Mouse (Mus musculus) liver, embryonic 15.5 days (tissue): Measurements from ENCODE around the gene Cox6b2. TPM values are rescaled to one million over a fixed set of nuclear protein-coding genes. Genes with fewer than 3 reads are reported as not detected.
"Not testable (repeated sequence)": the region's sequence is repeated elsewhere in the genome, so short reads cannot be mapped to it uniquely, and the experiment has no call there.

Experiments
- ATAC-seq: fragments of 200-750 bp; cut with Nextera tagmentation; 2 replicates; pipeline ENCODE4 v1.8.0; 2017; ENCODE audit warnings: moderate number of reproducible peaks, mild to moderate bottlenecking, moderate library complexity; ENCODE audit not compliant: insufficient read depth
- H3K27ac ChIP-seq: fragments of 300-500 bp; sonication (generic); replicated peaks from 2 replicates; pipeline ENCODE4 v1.5.1; 2015; ENCODE audit warnings: mild to moderate bottlenecking, inconsistent platforms
- H3K27me3 ChIP-seq: fragments of 300-500 bp; sonication (generic); 2 replicates; pipeline ENCODE4 v1.6.1; 2015; ENCODE audit warnings: mild to moderate bottlenecking, inconsistent platforms
- H3K36me3 ChIP-seq: fragments of 300-500 bp; sonication (generic); replicated peaks from 2 replicates; pipeline ENCODE4 v1.6.1; 2015; ENCODE audit warnings: moderate library complexity, mild to moderate bottlenecking, inconsistent platforms
- H3K4me1 ChIP-seq: fragments of 300-500 bp; sonication (generic); replicated peaks from 2 replicates; pipeline ENCODE4 v1.6.1; 2015; ENCODE audit warnings: inconsistent platforms
- H3K4me2 ChIP-seq: fragments of 300-500 bp; sonication (generic); 2 replicates; pipeline ENCODE4 v1.6.1; 2015; ENCODE audit warnings: moderate library complexity, mild to moderate bottlenecking, inconsistent platforms
- H3K4me3 ChIP-seq: fragments of 300-500 bp; sonication (generic); replicated peaks from 2 replicates; pipeline ENCODE4 v1.5.1; 2015; ENCODE audit warnings: mild to moderate bottlenecking, inconsistent platforms
- H3K9ac ChIP-seq: fragments of 300-500 bp; sonication (generic); 2 replicates; pipeline ENCODE4 v1.6.1; 2015; ENCODE audit warnings: moderate library complexity, mild to moderate bottlenecking, inconsistent platforms
- H3K9me3 ChIP-seq: fragments of 300-500 bp; sonication (generic); replicated peaks from 2 replicates; pipeline ENCODE4 v1.6.1; 2016; ENCODE audit warnings: inconsistent platforms
- WGBS: fragments of 180-500 bp; shearing (Covaris S2); methylation state at CpG from one replicate; pipeline ENCODE4 v1.1.7; 2015; ENCODE audit warnings: mixed read lengths; ENCODE audit not compliant: insufficient replicate concordance; 5-methylcytosine and 5-hydroxymethylcytosine counted together
- polyA plus RNA-seq: library from polyadenylated mRNA; unstranded; fragments of >200 nt; fragmentation: Nextera tagmentation; extraction: Ambion mirVana; gene quantifications from 2 replicates; pipeline ENCODE4 v1.2.1, GENCODE M21; 2015

The Cox6b2 gene
- polyA plus RNA-seq, result 66.0 and 79.3 TPM in 2 replicates

DNA sequence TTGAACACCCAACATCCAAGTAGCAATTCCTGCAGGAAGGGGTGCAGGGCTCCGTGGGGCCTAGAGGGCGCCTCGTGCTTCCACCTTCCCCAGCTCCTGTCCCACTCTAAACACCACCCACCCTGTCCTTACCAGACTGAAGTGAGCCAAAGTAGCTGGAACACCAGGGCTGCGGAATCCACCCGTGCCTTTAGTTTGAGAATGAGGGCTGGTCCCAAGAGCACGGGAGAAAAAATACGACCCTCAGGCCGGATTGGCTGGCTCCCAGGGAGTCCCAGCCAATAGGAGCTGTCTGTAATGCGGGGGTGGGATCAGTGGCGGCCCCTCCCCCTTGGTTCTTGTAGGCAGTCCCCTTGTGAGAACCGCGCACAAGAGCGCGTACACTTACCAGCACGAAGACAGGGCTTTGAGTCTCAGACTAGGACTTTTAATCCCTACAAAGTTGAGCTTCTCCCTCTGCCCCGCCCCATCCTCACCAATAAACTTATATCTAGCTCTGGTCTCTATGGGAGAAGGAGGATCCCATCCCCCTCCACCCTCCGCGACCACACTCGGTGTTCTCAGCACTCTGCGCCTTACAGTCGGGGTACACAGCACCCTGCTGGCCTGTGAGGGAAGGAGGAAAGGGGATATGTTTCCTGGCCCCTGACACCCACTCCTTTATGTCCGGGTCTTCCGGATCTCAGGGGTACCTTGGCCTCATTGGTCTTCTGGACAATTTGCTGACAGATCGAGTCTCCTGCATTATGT, at the start of gene Cox6b2:
Cox6b2 (minus strand) TSS at position 274 of the 750 bp plus-strand sequence.
- ATAC-seq, result peak; percentile 80
- peak within 1 kb of the TSS; percentile 85 for H3K4me2 ChIP-seq
- peak within 1 kb of the TSS; percentile 67 for H3K4me3 ChIP-seq
- H3K9me3 ChIP-seq, result no peaks in the 10 kb centered on the region
- peaks cover 52% of the 10 kb centered on the region for H3K4me1 ChIP-seq
- peak within 1 kb of the TSS; percentile 88 for H3K27ac ChIP-seq
- no peaks in the 10 kb centered on the region for H3K27me3 ChIP-seq
- 3% methylated on average over 24 of the region's 24 CpGs for WGBS
- H3K36me3 ChIP-seq, result peaks cover 8% of the 10 kb centered on the region
- H3K9ac ChIP-seq, result peak within 1 kb of the TSS; percentile 64

DNA sequence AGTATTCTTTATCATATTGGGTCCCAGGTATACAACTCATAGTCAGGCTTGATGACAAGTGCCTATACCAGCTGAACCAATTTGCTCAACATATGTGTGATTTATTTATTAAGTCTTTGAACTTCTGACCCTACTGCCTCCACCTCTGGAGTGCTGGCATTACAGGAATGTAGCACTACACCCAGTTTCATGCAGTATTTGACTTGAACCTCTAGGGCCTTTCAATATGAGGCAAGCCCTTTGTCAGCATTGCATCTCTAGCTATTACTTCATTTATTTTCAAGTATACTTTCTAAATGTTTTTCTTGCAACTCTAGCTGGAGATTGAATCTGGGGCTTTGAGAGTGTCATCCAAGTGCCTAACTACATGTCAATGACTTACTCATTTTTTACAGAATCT, 49.4 kb upstream of the Cox6b2 start:
- peaks cover 12% of the 10 kb centered on the region for H3K4me1 ChIP-seq
- H3K4me2 ChIP-seq, result no peak overlapping the region
- no peak overlapping the region for H3K9ac ChIP-seq
- no peak for ATAC-seq
- H3K36me3 ChIP-seq, result peaks cover 60% of the 10 kb centered on the region
- no peak overlapping the region for H3K4me3 ChIP-seq
- no peaks in the 10 kb centered on the region for H3K27me3 ChIP-seq
- H3K27ac ChIP-seq, result no peak overlapping the region
- no peaks in the 10 kb centered on the region for H3K9me3 ChIP-seq

DNA sequence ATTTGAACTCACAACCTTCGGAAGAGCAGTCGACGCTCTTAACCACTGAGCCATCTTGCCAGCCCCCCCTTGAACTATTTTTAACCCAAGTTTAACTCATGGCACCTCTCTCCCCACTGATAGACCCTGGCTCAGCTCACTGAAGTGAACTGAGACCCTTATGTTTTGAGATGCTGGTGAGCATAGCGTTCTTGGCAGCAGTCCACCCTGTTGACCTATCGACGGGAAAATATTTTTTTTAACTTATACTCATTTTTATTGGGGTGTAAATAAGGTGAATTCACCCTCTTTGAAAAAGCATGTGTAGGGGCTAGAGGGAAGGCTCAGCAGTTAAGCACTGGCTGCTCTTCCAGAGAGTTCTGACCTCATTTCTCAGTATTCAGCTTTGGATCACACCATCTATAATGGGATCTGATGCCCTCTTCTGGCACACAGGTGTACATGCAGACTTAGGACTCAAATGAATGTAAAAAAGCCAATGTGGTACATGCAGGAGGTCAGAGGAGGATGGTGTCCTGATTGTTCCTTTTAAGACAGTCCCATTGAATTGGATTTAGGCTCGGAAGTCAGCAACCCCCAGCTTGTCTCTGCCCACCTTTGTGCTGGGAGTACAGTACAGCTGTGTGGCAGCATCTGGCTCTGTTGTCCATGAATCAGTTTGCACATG, 43.0 kb upstream of the Cox6b2 start:
- Histone ChIP-seq H3K4me1 (peaks cover 30% of the 10 kb centered on the region), H3K36me3 (peaks cover 46% of the 10 kb centered on the region), H3K9ac (no peak overlapping the region), H3K4me3 (no peak overlapping the region), H3K4me2 (no peak overlapping the region), H3K9me3 (no peaks in the 10 kb centered on the region), H3K27ac (0 out of 2 replicates have a peak overlapping the region, but pooled peaks have one; percentile 45), H3K27me3 (no peaks in the 10 kb centered on the region)
- ATAC-seq, result no peak
- WGBS, result 66% methylated on average over 7 of the region's 7 CpGs

DNA sequence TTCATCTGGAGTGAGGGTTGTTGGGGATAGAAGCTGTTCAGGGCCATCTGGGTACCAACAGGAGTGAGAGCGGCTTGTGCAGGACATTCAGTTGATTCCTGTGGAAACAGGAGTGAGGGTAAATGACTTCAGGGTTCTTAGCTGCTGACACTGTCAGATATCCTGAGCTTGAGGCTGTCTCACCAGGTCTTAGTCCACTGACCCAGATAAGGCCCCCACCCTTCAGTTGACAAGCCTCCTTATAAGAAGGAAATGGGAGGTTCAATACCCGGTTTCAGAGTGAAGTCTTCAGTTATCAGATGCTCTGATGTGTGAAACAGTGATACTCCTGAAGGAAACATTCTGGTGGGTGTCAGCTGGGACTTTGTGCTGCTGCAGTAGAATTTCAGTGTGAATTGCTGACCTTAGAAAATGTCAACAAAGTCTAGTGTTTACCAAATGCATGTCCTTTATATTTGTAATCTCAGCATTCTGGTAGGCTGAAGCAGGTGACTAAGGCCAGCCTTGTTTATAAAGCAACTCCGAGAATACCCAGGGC, 41.8 kb upstream of the Cox6b2 start:
- Histone ChIP-seq H3K4me1 (peaks cover 36% of the 10 kb centered on the region), H3K9me3 (no peaks in the 10 kb centered on the region), H3K9ac (peak overlapping the region; percentile 95), H3K27me3 (no peaks in the 10 kb centered on the region), H3K4me3 (peak overlapping the region; percentile 96), H3K27ac (peak overlapping the region; percentile 95), H3K36me3 (peaks cover 46% of the 10 kb centered on the region), H3K4me2 (peak overlapping the region; percentile 79)
- 46% methylated on average over 3 of the region's 3 CpGs for WGBS
- ATAC-seq, result no peak

DNA sequence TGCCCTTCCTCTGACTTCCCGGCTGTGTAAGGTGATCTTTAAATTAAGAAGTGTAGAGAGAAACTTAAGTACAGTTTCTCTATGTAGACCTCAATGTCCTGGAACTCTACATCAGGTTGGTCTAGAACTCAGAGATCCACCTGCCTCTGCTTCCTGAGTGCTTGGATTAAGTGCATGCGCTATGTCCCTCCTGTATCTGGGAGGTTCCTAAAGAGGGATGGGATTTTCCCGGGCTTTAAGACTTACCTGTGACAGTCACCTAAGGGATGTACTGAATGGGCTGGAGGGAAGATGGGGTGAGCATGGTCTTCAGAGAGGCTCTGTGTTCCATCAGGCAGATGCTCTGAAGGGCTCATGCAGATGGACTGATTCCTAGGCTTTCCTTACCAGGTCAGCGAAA, 40.8 kb upstream of the Cox6b2 start:
- Histone ChIP-seq H3K27me3 (no peaks in the 10 kb centered on the region), H3K4me2 (peak overlapping the region; percentile 79), H3K36me3 (peaks cover 46% of the 10 kb centered on the region), H3K9ac (peak overlapping the region; percentile 95), H3K4me3 (peak overlapping the region; percentile 96), H3K27ac (peak overlapping the region; percentile 95), H3K9me3 (no peaks in the 10 kb centered on the region), H3K4me1 (peaks cover 45% of the 10 kb centered on the region)
- no peak for ATAC-seq
- WGBS, result 22% methylated on average over 4 of the region's 4 CpGs

DNA sequence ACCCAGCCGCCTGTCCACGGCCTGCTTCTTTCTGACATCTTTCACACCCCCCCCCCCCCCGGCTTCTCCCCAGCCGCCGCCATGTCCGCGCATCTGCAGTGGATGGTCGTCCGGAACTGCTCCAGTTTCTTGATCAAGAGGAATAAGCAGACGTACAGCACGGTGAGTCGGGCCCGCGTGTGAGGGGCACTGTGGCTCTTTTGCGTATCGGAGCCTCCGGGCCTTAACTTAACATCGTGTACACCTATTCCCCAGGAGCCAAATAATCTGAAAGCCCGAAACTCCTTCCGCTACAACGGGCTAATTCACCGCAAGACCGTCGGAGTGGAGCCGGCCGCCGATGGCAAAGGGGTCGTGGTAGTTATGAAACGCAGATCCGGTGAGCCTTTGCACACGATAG, 40.4 kb upstream of the Cox6b2 start:
- H3K4me1 ChIP-seq, result peaks cover 49% of the 10 kb centered on the region
- H3K4me3 ChIP-seq, result peak overlapping the region; percentile 96
- not testable (repeated sequence) for H3K27me3 ChIP-seq, H3K9me3 ChIP-seq
- H3K27ac ChIP-seq, result peak overlapping the region; percentile 95
- peak overlapping the region; percentile 79 for H3K4me2 ChIP-seq
- WGBS, result under 1% methylated on average over 31 of the region's 31 CpGs
- H3K9ac ChIP-seq, result peak overlapping the region; percentile 95
- peaks cover 46% of the 10 kb centered on the region for H3K36me3 ChIP-seq
- peak; percentile 6 for ATAC-seq

DNA sequence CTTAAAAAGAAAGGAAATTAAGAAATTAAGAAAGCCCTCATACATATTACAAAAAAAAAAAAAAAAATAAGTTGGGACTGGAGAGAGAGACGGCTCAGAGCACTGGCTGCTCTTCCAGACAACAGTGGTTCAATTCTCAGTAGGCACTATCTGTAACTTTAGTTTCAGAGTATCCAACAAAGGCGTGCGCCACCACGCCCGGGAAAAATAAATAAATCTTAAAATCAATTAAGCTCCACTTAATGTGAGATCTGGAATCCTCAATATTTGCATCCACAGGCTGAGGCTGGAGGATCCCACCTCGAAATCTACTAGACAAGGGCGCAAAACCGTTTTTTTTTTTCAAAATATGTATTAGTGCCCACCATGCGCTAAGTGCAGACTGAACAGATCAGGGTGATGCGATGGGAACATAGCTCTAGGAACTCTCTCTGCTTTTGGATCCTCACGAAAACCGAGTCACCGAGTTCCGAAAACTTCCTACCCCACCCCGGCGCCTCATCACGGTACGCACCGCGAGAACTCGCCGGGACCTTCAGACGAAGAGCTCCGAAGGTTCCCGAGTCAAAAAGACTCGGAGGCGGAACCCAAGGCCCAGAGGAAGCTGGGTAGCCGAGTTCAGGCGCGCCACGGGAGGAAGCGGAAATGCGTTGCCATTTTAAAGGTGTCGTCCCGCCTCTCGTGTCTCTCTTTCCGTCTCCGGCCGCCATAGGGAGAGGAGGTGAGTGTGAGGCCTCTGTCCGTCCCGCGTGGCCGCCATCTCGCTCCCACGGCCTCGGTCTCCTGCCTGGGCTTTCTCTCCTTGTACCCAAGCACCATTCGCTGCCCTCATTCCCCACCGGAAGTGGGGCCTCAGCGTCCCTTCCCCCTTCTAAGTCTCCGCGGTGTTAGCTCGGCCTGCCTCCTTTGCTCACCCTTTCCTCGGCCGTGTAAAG, 39.7 kb upstream of the Cox6b2 start, which contains the start of gene Rpl28:
Rpl28 (plus strand) TSS at position 597 of the 935 bp plus-strand sequence.
- 1% methylated on average over 54 of the region's 54 CpGs for WGBS
- peak within 1 kb of the TSS; percentile 96 for H3K4me3 ChIP-seq
- peaks cover 56% of the 10 kb centered on the region for H3K4me1 ChIP-seq
- H3K27me3 ChIP-seq, result no peaks in the 10 kb centered on the region
- H3K9me3 ChIP-seq, result no peaks in the 10 kb centered on the region
- peak; percentile 83 for ATAC-seq
- H3K36me3 ChIP-seq, result peaks cover 43% of the 10 kb centered on the region
- peak within 1 kb of the TSS; percentile 95 for H3K9ac ChIP-seq
- H3K27ac ChIP-seq, result peak within 1 kb of the TSS; percentile 95
- peak within 1 kb of the TSS; percentile 79 for H3K4me2 ChIP-seq

DNA sequence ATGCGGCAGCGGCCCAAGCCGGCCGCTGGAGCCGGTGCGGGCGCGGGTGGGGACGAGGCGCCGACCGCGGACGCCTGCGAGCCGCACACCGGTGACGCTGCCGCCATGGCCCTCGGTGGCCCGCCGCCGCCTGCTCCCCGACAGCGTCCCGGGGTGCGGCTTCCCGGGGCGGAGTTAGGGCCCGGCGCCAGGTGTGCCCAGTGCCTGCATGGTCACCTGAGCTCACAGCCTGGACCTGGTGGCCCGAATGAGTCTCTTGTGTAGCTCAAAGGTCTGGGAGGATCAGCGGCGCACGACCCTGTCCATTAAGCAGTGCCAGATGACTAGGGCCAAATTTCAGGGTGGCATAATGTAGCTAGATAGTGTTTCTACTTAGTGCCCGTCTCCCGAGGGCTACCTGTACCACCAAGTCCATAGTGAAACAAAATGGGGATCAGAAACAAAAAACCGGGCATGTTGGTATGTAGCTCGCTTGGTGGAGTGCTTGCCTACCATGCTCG, 36.6 kb upstream of the Cox6b2 start, which contains the start of gene Tmem238:
Tmem238 (minus strand) TSS at position 221 of the 500 bp plus-strand sequence.
- H3K27ac ChIP-seq, result peak within 1 kb of the TSS; percentile 74
- H3K4me2 ChIP-seq, result peak within 1 kb of the TSS; percentile 97
- peaks cover 52% of the 10 kb centered on the region for H3K4me1 ChIP-seq
- peaks cover 20% of the 10 kb centered on the region for H3K36me3 ChIP-seq
- WGBS, result 7% methylated on average over 40 of the region's 40 CpGs
- peak within 1 kb of the TSS; percentile 81 for H3K9ac ChIP-seq
- no peaks in the 10 kb centered on the region for H3K27me3 ChIP-seq
- peak within 1 kb of the TSS; percentile 76 for H3K4me3 ChIP-seq
- peak; percentile 39 for ATAC-seq
- no peaks in the 10 kb centered on the region for H3K9me3 ChIP-seq

DNA sequence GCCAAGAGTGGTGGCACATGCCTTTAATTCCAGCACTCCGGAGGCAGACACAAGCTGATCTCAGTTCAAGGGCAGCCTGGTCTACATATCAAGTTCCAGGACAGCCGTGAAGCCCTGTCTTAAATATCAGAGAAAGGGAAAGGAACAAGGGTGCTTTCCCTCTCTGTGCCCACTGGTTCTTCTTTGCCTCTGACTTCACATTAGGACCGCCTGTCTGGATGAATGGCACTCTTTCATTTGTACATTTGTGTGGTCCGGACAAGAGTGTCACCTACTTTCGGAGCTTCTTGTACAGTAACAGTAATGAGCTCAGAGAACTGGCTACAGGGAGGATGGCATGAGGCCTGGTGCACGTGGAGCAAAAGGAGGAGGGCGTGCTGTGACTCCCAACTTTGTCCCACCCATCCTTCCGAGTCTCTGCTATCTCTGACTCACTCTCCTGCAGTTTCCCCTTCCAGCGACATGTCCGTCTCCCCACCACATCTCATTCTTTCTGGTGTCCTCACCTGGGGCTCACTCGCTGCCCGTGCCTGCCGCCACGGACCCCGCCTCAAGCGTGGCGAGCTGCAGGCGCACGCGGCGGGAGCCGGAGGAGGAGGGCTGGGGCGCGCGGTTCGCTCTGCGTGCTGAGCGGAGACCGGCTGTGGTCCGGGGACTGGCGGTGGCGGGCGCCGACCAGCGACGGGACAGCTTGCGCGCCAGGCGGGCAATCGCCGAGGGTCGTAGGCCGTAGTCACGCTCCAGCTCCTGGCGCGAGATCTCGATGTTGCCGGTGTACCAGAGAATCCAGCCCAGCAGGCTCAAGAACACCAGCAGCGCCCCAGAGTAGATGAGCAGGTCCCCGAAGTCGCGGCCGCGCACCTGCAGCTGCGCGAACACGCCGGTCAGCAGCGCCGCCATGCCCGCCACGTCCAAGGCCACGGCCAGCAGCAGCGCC, 35.9 kb upstream of the Cox6b2 start:
- peak; percentile 46 for ATAC-seq
- Histone ChIP-seq H3K4me3 (peak overlapping the region; percentile 76), H3K9me3 (no peaks in the 10 kb centered on the region), H3K4me1 (peaks cover 52% of the 10 kb centered on the region), H3K27ac (peak overlapping the region; percentile 74), H3K27me3 (no peaks in the 10 kb centered on the region), H3K36me3 (peaks cover 13% of the 10 kb centered on the region), H3K9ac (peak overlapping the region; percentile 81), H3K4me2 (peak overlapping the region; percentile 97)
- 1% methylated on average over 64 of the region's 64 CpGs for WGBS
